Mouse (Mus musculus) right cerebral cortex, postnatal 4 days (tissue): ENCODE measurements at regions not wholly inside any gene's neighbourhood (a gene's known extent, or its start where the extent isn't known, plus 50 kb on each side); places are given as distances from the start of the nearest gene placed in this dataset.
"Not testable (repeated sequence)": the region's sequence is repeated elsewhere in the genome, so short reads cannot be mapped to it uniquely, and the experiment has no call there.

ENCODE experiments used
- DNase-seq: peaks from one replicate; pipeline ENCODE4 v3.0.0-alpha.2; 2022

DNA sequence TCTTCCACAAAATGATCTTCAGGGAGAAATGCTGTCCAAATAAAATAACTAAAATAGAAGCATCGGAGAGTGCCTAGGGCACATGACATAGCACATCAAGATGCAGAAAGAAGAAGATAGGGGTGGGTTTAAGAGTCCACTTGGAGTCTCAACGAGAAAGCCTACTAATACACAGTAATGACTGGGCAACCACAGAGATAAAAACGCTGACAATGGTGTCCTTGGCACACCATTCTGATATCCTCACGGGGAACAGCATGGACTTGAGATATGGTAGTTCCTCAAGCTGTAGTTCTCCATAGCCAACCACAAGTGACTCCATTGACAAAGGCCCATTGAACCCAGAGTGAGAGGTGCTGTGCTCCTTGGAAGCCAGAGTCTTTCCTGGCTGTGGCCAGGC lies 105.8 kb downstream of the Dad1 start:
- no peak for DNase-seq

- no peak for DNase-seq
Observed at GRCm38 (mm10) chr14:54147546-54147945, 106.4 kb downstream of the Dad1 start.

DNA sequence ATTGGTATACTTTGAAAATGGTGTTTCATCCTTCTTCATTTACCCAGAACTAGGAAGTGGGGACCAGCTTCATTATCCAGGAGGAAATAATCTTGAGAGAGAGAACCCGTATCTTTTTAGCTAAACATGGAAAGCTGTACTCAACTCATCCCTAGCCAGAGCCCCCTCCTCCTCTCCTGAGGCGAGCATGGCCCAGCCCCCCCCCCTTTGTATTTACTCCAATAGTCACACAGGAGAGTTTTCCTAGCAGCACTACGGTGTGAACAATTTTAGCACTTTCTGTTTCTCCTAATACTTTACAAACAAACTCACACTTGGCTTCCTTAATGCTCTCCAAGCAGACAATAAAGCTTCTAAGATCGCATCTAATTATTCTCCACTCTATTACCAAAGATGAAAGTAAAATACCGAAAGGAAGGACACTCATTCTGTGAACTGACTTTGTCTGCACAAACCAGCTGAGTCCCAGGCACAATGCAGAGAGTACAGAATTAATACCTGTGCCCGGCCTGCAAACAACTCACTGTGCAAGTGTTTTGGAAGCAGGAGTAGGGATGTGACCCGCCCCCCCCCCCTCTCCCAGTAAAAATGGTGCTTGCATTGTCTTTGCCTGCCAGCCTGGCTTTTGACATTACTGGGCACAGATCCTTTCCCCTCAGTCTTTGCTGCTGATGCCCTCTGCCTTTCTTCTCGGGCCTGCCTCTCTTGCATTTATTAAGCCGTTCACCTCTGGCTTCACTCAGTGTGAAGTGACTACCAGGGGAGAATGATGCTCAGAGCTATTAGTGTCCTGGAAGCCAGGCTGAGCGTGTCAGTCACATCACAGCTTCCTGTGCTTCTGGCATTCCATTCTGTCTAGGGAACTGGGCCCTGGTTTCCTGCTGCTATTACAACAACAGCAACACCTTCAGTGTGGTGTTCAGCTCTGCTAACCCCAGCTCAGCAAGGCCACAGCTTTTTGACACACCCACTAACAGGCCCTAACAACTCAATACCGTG lies 107.9 kb downstream of the Dad1 start:
- no peak for DNase-seq

GRCm38 (mm10) chr14:54143828-54144227 lies 110.1 kb downstream of the Dad1 start:
- DNase-seq = peak; percentile 54

GRCm38 (mm10) chr14:54138288-54138687 lies 115.6 kb downstream of the Dad1 start:
- no peak for DNase-seq

GRCm38 (mm10) chr14:54136538-54136937 lies 117.4 kb downstream of the Dad1 start:
- no peak for DNase-seq

DNA sequence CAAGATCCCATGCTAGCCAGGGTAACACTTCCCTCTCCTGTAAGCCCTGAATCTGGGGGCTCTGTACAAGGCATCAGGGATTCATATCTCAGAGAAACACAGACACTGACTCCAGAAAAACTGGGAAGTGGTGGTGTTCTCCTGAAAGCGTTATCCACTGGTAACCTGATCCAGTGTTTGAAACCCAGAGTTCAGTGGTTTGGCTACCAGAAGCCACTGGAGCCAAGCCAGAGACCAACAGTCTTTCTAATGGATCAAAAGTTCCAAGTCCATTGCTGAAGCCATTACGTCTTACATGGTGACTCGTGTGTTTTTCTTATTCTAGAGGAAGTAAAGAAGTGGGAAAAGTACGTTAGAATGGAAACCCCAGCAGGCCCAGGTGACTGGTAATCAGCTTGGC lies 125.6 kb downstream of the Dad1 start:
- DNase-seq = no peak

DNA sequence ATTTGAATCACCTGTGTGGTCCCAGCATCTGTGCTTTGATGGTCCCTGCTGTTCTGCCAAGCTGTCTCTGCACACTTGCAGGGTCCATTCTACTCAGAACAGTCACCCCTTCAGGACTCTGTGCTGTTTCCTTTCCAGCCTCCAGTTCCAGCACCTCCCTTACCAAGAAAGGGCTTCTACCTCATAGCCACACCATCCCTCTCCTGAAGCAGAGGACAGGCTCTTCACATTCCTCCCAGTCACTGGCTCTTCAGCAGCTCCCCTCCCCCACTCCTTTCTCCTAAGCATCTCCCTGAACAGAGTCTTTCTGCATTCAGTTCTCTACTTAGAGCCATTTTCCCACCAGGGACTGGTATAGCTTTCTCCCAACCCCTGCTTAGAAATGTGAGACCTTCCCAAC lies 128.4 kb downstream of the Dad1 start:
- DNase-seq = no peak

DNA sequence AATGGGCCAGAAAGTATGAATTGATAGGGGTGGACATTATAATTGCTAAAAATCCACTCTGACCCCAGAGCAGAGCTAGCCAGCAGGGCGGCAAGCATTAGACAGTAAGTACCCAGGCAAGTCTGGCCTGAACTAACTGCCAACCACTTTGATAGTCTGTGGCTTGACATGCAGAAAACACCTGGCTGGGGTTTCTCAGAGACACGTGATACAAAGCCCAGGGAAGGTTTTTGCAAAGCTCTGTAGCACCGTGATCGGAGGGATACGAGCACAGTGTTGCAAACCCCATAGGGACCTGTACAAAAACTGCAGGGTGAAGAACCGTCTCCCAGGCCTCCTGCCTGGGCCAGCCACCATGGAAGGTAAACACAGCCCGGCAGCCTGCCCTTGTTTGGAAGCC lies 131.9 kb downstream of the Dad1 start:
- no peak for DNase-seq

- no peak for DNase-seq
Observed at GRCm38 (mm10) chr14:54121340-54121739, 132.6 kb downstream of the Dad1 start.

GRCm38 (mm10) chr14:54120194-54120593 lies 133.7 kb downstream of the Dad1 start:
- no peak for DNase-seq

- not testable (repeated sequence) for DNase-seq
Observed at GRCm38 (mm10) chr14:54117607-54118006, 136.3 kb downstream of the Dad1 start.

- DNase-seq = no peak
Observed at GRCm38 (mm10) chr14:54113216-54113615, 140.7 kb downstream of the Dad1 start.

DNA sequence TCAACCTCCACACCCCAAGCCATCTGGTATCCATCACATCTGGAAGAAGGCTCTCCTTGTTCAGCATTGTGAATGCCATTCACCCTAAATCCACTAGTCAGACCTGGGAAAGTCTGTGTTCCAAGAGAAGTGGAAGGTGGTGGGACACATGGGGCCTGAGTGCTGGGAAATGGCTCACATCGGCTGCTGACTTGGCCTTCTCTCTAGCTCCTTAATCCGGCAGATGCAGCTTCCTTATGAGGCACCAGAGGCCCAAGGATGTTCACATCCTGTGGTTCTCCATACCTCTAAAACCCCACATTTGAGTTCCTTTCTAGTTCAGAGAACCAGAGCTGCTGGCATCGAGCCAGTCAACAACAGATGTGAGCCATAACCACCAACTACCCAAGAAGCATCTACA lies 142.9 kb downstream of the Dad1 start:
- DNase-seq = no peak

DNA sequence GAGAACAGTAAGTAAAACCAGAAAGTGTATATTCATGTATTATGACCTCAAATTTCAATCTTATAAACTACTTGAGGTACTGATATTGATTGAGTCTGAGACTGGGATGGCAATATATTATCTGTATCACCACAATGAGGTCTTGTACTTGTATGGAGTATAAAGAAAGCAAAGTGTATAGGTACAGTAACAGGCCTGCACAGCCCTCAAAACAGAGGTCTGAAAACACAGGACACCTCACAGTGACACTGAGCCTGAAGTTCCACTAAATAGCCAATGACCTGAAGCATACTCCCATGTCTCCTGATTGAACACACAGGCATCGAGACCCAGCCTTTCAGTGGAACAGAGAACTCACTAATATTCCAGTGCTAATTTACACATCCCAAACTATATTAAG lies 144.8 kb downstream of the Dad1 start:
- DNase-seq = no peak

DNA sequence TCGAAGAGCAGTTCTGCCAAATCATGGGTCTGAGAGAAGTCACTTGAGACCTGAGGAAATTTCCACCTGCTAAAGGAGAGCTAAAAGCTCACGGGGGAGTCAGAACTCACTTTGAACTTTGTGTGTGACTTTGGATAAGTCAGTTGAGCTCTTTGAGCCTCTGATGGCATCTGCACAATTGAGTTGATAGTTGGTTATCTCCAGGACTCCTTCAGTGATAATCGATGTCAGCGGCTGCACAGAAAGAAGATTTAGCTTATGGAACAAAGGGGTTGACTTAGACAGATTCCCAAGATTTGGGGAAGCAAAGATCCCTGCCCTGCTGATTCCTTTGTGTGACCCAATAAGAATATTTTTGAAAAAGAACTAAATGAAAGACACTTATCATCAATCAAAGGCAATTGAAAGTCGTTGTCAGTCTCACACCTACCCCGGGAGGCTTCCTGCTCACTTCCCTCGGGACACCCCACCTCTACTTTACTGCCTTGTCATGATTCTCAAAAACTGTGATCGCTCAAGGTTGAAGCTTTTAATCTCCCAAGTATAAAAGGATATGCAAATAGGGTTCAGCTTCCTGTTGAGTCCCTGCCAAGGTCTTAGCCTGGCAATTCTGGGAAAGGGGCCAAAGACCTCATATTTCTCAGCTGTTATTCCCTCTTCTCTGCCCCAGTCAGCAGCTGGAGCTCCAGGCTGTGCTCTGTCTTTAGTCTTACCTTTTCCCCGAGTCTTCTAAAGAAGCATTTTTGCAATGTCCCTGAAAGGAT lies 145.4 kb downstream of the Dad1 start:
- no peak for DNase-seq

- no peak for DNase-seq
Observed at GRCm38 (mm10) chr14:54107204-54107796, 146.6 kb downstream of the Dad1 start.

- DNase-seq = no peak
Observed at GRCm38 (mm10) chr14:54104243-54104642, 149.7 kb downstream of the Dad1 start.

- no peak for DNase-seq
Observed at GRCm38 (mm10) chr14:54103541-54103940, 150.4 kb downstream of the Dad1 start.

DNA sequence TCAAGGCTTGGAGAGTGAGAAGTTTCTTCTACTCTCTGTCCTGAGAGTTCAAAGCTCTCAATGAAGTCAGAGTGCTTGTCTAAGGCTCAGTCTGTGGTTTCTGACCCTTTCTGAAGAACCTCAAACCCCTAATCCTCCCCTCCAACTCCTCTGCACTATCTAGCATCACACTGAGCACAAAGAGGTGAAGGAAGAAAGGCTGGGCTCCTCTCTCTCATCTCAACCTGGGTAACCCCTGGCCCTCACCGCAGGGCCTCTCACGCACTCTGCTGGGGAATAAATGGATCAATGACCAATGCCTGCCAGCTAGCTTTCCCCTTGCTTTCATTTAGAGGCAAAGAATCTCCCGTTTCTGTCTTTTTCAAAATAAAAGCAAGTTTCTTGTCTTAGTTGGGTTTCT lies 150.8 kb downstream of the Dad1 start:
- no peak for DNase-seq

DNA sequence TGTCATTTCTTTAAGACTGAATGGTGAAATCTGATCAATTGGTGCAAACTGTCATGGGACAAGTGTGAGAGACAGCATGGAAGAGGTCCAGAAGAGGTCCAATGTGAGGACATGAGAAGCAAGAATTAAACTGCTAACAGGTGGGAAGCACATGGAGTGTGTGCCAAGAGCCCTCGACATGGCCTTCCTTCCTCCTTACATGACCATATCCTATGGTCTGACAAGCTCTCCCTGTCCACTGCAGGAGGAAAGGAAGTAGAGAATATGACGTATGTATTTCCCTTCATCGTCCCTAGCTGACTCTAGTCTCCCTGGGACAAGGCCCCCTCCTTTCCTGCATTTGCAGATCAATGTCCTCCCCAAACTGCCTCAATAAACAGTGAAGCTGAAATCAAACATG lies 152.1 kb downstream of the Dad1 start:
- DNase-seq = no peak

DNA sequence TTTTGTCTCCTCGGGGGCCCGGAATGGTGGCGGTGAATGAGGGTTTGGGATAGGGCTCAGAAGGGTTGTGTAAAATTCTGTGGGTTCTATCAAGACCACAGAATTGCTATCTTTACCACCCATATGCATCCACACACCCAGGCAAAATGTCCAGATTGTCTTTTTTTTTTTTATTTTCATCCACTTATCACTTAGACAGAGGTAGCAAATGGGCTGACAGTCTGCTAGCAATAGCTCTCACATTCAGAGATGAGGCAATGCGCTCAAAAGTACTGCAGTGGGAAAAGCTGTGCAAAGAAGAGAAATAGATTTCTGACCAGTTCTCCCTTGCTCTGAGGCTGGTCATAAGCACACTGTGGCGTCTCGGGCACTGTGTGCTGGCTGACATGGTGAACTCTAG lies 154.5 kb downstream of the Dad1 start:
- DNase-seq = no peak

DNA sequence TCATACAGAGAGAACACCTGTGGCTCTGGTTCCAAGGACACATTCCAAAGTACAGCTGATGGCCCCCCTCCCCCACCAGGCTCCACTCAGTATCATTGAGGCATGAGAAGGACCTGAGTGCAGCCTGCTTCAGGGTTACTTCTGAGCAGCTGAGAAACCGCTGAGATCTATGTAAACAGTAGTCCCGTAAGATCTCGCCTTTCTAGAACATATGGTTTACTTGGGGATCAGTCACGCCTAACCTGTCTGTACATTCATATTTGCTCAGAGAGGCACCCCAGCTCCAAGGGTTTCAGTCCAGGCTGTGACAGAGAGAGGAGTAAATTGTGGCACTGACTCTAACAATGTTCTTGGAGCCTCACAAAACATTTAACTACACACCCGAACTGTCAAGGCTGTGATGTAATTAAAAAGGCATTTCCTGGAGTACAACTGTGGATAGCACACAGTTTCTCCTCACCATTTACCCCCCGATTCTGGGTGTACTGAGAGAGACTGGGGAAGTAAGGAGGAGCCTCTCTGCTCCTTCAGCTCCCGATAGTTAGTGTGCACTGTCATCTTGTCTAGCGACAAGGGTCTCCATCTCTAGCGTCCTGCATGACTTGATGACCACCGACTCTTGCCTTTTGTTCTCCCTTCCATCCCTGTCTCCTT lies 155.7 kb downstream of the Dad1 start:
- DNase-seq = no peak
